Mouse (Mus musculus) mesoderm, embryonic 11.5 days (tissue): ENCODE measurements around the gene Ap3b1.
"Not testable (repeated sequence)": the region's sequence is repeated elsewhere in the genome, so short reads cannot be mapped to it uniquely, and the experiment has no call there.

Source experiments
- DNase-seq: peaks from one replicate; pipeline ENCODE4 v3.0.0-alpha.2; 2012; ENCODE audit warnings: low read depth, low spot score

Ap3b1 gene

GRCm38 (mm10) chr13:94358401-94359265, at the start of gene Ap3b1:
Gene Ap3b1 (plus strand): TSS chr13:94358960.
- DNase-seq: peak; percentile 90

GRCm38 (mm10) chr13:94312812-94313211, 45.9 kb upstream of the Ap3b1 start:
- not testable (repeated sequence) for DNase-seq

- no peak for DNase-seq
Observed at GRCm38 (mm10) chr13:94316975-94317511, 41.7 kb upstream of the Ap3b1 start.

GRCm38 (mm10) chr13:94321094-94321792, 37.5 kb upstream of the Ap3b1 start:
- DNase-seq: no peak

GRCm38 (mm10) chr13:94322475-94322874, 36.3 kb upstream of the Ap3b1 start:
- no peak for DNase-seq

- DNase-seq: no peak
Observed at GRCm38 (mm10) chr13:94328063-94328462, 30.7 kb upstream of the Ap3b1 start.

GRCm38 (mm10) chr13:94329005-94329404, 29.8 kb upstream of the Ap3b1 start:
- not testable (repeated sequence) for DNase-seq

- DNase-seq: no peak
Observed at GRCm38 (mm10) chr13:94330392-94330979, 28.3 kb upstream of the Ap3b1 start.

GRCm38 (mm10) chr13:94338357-94338756, 20.4 kb upstream of the Ap3b1 start:
- no peak for DNase-seq

GRCm38 (mm10) chr13:94343192-94343591, 15.6 kb upstream of the Ap3b1 start:
- no peak for DNase-seq

GRCm38 (mm10) chr13:94344600-94344999, 14.2 kb upstream of the Ap3b1 start:
- not testable (repeated sequence) for DNase-seq

- no peak for DNase-seq
Observed at GRCm38 (mm10) chr13:94354584-94354983, 4.2 kb upstream of the Ap3b1 start.

- no peak for DNase-seq
Observed at GRCm38 (mm10) chr13:94358101-94358400, 709 bp upstream of the Ap3b1 start.

GRCm38 (mm10) chr13:94359282-94359920, 641 bp downstream of the Ap3b1 start:
- DNase-seq: no peak

- not testable (repeated sequence) for DNase-seq
Observed at GRCm38 (mm10) chr13:94361013-94361580, 2.3 kb downstream of the Ap3b1 start.

- no peak for DNase-seq
Observed at GRCm38 (mm10) chr13:94364336-94364735, 5.6 kb downstream of the Ap3b1 start.

GRCm38 (mm10) chr13:94365108-94365907, 6.5 kb downstream of the Ap3b1 start:
- DNase-seq: no peak

GRCm38 (mm10) chr13:94367869-94368268, 9.1 kb downstream of the Ap3b1 start:
- DNase-seq: no peak

GRCm38 (mm10) chr13:94370521-94370920, 11.8 kb downstream of the Ap3b1 start:
- DNase-seq: no peak

GRCm38 (mm10) chr13:94372066-94372465, 13.3 kb downstream of the Ap3b1 start:
- DNase-seq: no peak

- DNase-seq: no peak
Observed at GRCm38 (mm10) chr13:94374131-94374530, 15.4 kb downstream of the Ap3b1 start.
